Mouse (Mus musculus) thymus, adult 2 months (tissue): Measurements from ENCODE around the gene Gtdc1.

Experiments used
- CTCF ChIP-seq: fragments of 200-500 bp; IDR thresholded peaks from 2 replicates; pipeline ENCODE4 v1.5.1; 2012; ENCODE audit warnings: mild to moderate bottlenecking, control low read depth, low read length, moderate library complexity, borderline replicate concordance; ENCODE audit not compliant: control insufficient read depth, poor library complexity, insufficient read depth; ENCODE audit errors: extremely low read depth
- POLR2A ChIP-seq: fragments of 200-500 bp; IDR thresholded peaks from 2 replicates; pipeline ENCODE4 v1.6.1; 2012; ENCODE audit warnings: mild to moderate bottlenecking, low read length, control low read depth, moderate library complexity; ENCODE audit not compliant: control insufficient read depth, poor library complexity, insufficient read depth; ENCODE audit errors: extremely low read depth

- no peak for TF ChIP-seq CTCF
- TF ChIP-seq POLR2A: no peak
Observed at GRCm38 (mm10) chr2:44897801-44898200, 29.7 kb downstream of the Gtdc1 start.
